Mouse (Mus musculus): ENCODE measurements at regions not wholly inside any gene's neighbourhood (a gene's known extent, or its start where the extent isn't known, plus 50 kb on each side); places are given as distances from the start of the nearest gene placed in this dataset.

DNA sequence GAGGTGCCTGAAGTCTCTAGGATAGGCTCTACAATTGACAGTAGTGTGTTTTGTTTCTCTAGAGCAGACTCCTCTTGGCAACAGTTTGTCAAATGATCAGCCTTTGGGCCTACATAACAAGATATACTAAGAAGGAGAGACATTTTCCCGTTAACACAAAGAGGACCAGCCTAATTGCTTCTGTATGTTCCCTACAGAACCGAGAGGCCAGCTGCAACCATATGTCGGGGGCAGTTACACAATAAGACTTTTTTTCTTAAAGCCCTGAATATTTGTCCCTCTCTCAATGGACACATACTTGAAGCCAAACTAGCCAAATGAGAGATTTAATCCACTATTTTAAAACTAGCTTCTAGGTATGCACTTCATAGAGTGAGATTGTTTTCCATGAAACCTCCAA, 226.5 kb upstream of the Tox3 start:
- WGBS, result 87% methylated on average over 3 of the region's 3 CpGs
- Histone ChIP-seq H3K27ac (replicated peaks; ENCODE audit: insufficient read depth, low read depth, low read length) (no peak overlapping the region), H3K4me1 (ENCODE audit: control insufficient read depth, insufficient read depth, low read length) (no peaks in the 10 kb centered on the region), H3K36me3 (ENCODE audit: control insufficient read depth, insufficient read depth, low read length) (no peaks in the 10 kb centered on the region), H3K79me2 (ENCODE audit: control insufficient read depth, insufficient read depth, low read length) (no peaks in the 10 kb centered on the region), H3K4me3 (ENCODE audit: insufficient read depth, low read depth, low read length) (no peak overlapping the region), H3K27me3 (ENCODE audit: control insufficient read depth, insufficient read depth, low read length) (no peaks in the 10 kb centered on the region), H3K9ac (ENCODE audit: low read depth, low read length) (no peak overlapping the region)
- DNase-seq (ENCODE audit: extremely low read depth, low read depth, low spot score), result no peak
- no peak for TF ChIP-seq POLR2A (IDR thresholded peaks at IDR 0.05; ENCODE audit: extremely low read depth, insufficient read depth, low read length)
- no peak for TF ChIP-seq CTCF (IDR thresholded peaks at IDR 0.05; ENCODE audit: low read depth, low read length)

GRCm38 (mm10) chr8:90556079-90556427, 207.9 kb upstream of the Tox3 start:
- H3K36me3 ChIP-seq (ENCODE audit: control insufficient read depth, insufficient read depth, low read length), result no peaks in the 10 kb centered on the region
- no peak for DNase-seq (ENCODE audit: extremely low read depth, low read depth, low spot score)
- no peak overlapping the region for H3K9ac ChIP-seq (ENCODE audit: low read depth, low read length)
- no peaks in the 10 kb centered on the region for H3K4me1 ChIP-seq (ENCODE audit: control insufficient read depth, insufficient read depth, low read length)
- 91% methylated on average over 7 of the region's 7 CpGs for WGBS
- H3K27ac ChIP-seq (replicated peaks; ENCODE audit: insufficient read depth, low read depth, low read length), result no peak overlapping the region
- TF ChIP-seq POLR2A (IDR thresholded peaks at IDR 0.05; ENCODE audit: extremely low read depth, insufficient read depth, low read length) (no peak), CTCF (IDR thresholded peaks at IDR 0.05; ENCODE audit: low read depth, low read length) (no peak)
- H3K27me3 ChIP-seq (ENCODE audit: control insufficient read depth, insufficient read depth, low read length), result no peaks in the 10 kb centered on the region
- no peaks in the 10 kb centered on the region for H3K79me2 ChIP-seq (ENCODE audit: control insufficient read depth, insufficient read depth, low read length)
- no peak overlapping the region for H3K4me3 ChIP-seq (ENCODE audit: insufficient read depth, low read depth, low read length)

GRCm38 (mm10) chr8:90555415-90556078, 207.4 kb upstream of the Tox3 start:
- Histone ChIP-seq H3K27me3 (ENCODE audit: control insufficient read depth, insufficient read depth, low read length) (no peaks in the 10 kb centered on the region), H3K27ac (replicated peaks; ENCODE audit: insufficient read depth, low read depth, low read length) (no peak overlapping the region), H3K9ac (ENCODE audit: low read depth, low read length) (no peak overlapping the region), H3K79me2 (ENCODE audit: control insufficient read depth, insufficient read depth, low read length) (no peaks in the 10 kb centered on the region), H3K36me3 (ENCODE audit: control insufficient read depth, insufficient read depth, low read length) (no peaks in the 10 kb centered on the region), H3K4me3 (ENCODE audit: insufficient read depth, low read depth, low read length) (no peak overlapping the region), H3K4me1 (ENCODE audit: control insufficient read depth, insufficient read depth, low read length) (no peaks in the 10 kb centered on the region)
- no peak for DNase-seq (ENCODE audit: extremely low read depth, low read depth, low spot score)
- TF ChIP-seq CTCF (IDR thresholded peaks at IDR 0.05; ENCODE audit: low read depth, low read length) (no peak), POLR2A (IDR thresholded peaks at IDR 0.05; ENCODE audit: extremely low read depth, insufficient read depth, low read length) (no peak)
- 80% methylated on average over 14 of the region's 14 CpGs for WGBS

DNA sequence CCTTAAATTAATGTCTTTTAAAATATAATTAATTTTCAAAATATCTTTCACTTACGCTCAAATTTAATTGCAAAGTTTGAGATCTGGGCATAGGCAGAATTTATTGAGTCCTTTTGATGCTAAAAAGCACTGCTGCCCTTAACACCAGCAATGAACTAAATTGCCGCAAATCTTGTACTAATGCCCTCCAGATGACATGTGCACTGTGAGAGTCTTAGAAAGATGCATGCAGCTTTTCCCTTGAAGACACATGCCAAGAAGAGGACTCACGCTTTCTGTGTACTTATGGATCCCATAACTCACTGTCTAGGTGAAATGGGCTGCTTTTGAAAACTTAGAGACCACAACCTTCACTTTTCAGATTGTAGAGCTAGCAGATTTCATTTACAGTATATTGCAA, 199.1 kb upstream of the Tox3 start:
- no peak overlapping the region for H3K4me3 ChIP-seq (ENCODE audit: insufficient read depth, low read depth, low read length)
- no peak overlapping the region for H3K27ac ChIP-seq (replicated peaks; ENCODE audit: insufficient read depth, low read depth, low read length)
- H3K36me3 ChIP-seq (ENCODE audit: control insufficient read depth, insufficient read depth, low read length), result no peaks in the 10 kb centered on the region
- H3K27me3 ChIP-seq (ENCODE audit: control insufficient read depth, insufficient read depth, low read length), result no peaks in the 10 kb centered on the region
- no peak overlapping the region for H3K9ac ChIP-seq (ENCODE audit: low read depth, low read length)
- no peaks in the 10 kb centered on the region for H3K4me1 ChIP-seq (ENCODE audit: control insufficient read depth, insufficient read depth, low read length)
- no peak for TF ChIP-seq CTCF (IDR thresholded peaks at IDR 0.05; ENCODE audit: low read depth, low read length)
- WGBS, result 81% methylated on average over 3 of the region's 3 CpGs
- DNase-seq (ENCODE audit: extremely low read depth, low read depth, low spot score), result no peak
- no peaks in the 10 kb centered on the region for H3K79me2 ChIP-seq (ENCODE audit: control insufficient read depth, insufficient read depth, low read length)

- DNase-seq (ENCODE audit: extremely low read depth, low read depth, low spot score), result no peak
- Histone ChIP-seq H3K4me1 (ENCODE audit: control insufficient read depth, insufficient read depth, low read length) (no peaks in the 10 kb centered on the region), H3K36me3 (ENCODE audit: control insufficient read depth, insufficient read depth, low read length) (no peaks in the 10 kb centered on the region), H3K27me3 (ENCODE audit: control insufficient read depth, insufficient read depth, low read length) (no peaks in the 10 kb centered on the region), H3K4me3 (ENCODE audit: insufficient read depth, low read depth, low read length) (no peak overlapping the region), H3K27ac (replicated peaks; ENCODE audit: insufficient read depth, low read depth, low read length) (no peak overlapping the region), H3K9ac (ENCODE audit: low read depth, low read length) (no peak overlapping the region), H3K79me2 (ENCODE audit: control insufficient read depth, insufficient read depth, low read length) (no peaks in the 10 kb centered on the region)
- no peak for TF ChIP-seq CTCF (IDR thresholded peaks at IDR 0.05; ENCODE audit: low read depth, low read length)
- TF ChIP-seq POLR2A (IDR thresholded peaks at IDR 0.05; ENCODE audit: extremely low read depth, insufficient read depth, low read length), result no peak
- WGBS, result 71% methylated on average over 8 of the region's 8 CpGs
Observed at GRCm38 (mm10) chr8:90542619-90543018, 194.5 kb upstream of the Tox3 start.

DNA sequence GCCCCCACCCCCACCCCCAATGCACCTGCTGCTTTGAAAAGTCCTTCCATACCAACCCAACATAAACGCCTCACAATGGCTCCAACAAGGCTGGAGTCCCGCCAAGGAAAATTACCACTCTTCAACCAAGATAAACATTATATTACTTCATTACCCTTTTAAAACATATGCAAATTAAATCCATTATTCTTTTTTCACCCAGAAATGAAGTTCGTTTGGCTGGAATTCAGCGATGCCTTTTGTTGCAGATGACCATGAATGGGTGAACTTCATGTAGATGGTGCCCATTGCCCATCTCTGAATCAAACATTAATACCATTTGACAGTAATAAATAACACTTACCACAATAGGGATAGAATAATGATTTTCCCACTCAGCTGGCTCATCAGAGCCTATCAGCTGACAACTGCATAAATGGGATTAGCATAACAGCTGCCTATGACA, 188.1 kb upstream of the Tox3 start:
- no peaks in the 10 kb centered on the region for H3K79me2 ChIP-seq (ENCODE audit: control insufficient read depth, insufficient read depth, low read length)
- DNase-seq (ENCODE audit: extremely low read depth, low read depth, low spot score), result no peak
- no peak overlapping the region for H3K4me3 ChIP-seq (ENCODE audit: insufficient read depth, low read depth, low read length)
- no peaks in the 10 kb centered on the region for H3K36me3 ChIP-seq (ENCODE audit: control insufficient read depth, insufficient read depth, low read length)
- no peak overlapping the region for H3K9ac ChIP-seq (ENCODE audit: low read depth, low read length)
- no peaks in the 10 kb centered on the region for H3K27me3 ChIP-seq (ENCODE audit: control insufficient read depth, insufficient read depth, low read length)
- H3K4me1 ChIP-seq (ENCODE audit: control insufficient read depth, insufficient read depth, low read length), result no peaks in the 10 kb centered on the region
- no peak overlapping the region for H3K27ac ChIP-seq (replicated peaks; ENCODE audit: insufficient read depth, low read depth, low read length)
- TF ChIP-seq POLR2A (IDR thresholded peaks at IDR 0.05; ENCODE audit: extremely low read depth, insufficient read depth, low read length) (no peak), CTCF (IDR thresholded peaks at IDR 0.05; ENCODE audit: low read depth, low read length) (no peak)
- WGBS, result 89% methylated on average over 4 of the region's 4 CpGs
